Mouse (Mus musculus): ENCODE results near the gene Shox2. TPM values are rescaled to one million over a fixed set of nuclear protein-coding genes. Genes with fewer than 3 reads are reported as not detected.

Gene Shox2
- total and polyA plus RNA-seq, 3 experiments, result 0.68 to 2.0 (median 0.76) TPM

DNA sequence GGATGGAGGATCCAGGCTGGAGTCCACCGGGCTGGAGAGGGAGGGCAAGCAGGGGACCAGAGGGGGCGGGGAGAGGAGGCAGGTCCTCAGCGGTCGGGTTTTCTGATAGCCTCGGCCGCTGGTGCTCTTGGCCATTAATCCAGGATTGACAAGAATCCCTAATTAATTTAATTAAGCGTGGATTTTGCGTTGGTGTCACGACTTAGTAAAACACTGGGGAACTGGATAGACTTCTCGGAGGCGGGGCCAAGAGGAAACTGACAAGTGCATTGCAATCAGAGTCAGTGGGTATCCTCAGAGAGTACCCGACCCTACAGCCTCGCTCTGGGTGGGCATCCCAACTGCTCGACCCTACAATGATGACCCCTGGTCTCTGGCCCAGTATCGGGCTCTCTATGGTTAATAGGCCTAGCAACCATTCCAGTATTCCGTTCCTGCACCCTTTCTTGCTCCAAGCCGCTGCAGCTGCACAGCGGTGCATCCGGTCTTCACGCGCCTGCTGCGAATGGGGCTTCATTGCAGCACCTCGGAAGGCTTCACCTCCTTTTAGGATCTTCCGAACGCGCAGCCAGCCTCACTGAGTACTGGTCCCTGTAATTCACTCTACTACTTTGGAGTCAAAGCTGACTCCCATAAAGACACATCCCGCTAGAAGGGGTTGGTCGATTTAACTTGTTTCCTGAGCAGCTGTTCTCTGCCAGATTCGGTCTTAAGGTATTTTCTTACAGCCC is 775 bp upstream of the Shox2 start:
- Histone ChIP-seq H3K27ac (no peak overlapping the region), H3K79me2 (replicated peaks; ENCODE audit: control insufficient read depth, insufficient read depth, low read length) (no peaks in the 10 kb centered on the region), H3K9ac (ENCODE audit: low read depth, low read length) (no peak overlapping the region), H3K36me3 (ENCODE audit: control insufficient read depth, insufficient read depth, low read length) (no peaks in the 10 kb centered on the region), H3K27me3 (ENCODE audit: control insufficient read depth, insufficient read depth, low read length) (peaks cover 23% of the 10 kb centered on the region), H3K4me1 (ENCODE audit: control insufficient read depth, insufficient read depth, low read length) (peaks cover 2% of the 10 kb centered on the region), H3K4me3 (peak overlapping the region; percentile 28; the same call in 1 of the 2 replicates)
- intact Hi-C loops (cut with DNase I), result loop anchor here (10.0 kb wide), 2 partner anchors 452 to 1458 kb away; partner anchors contain the start of genes Gfm1 and Tiparp
- WGBS, result 2% methylated on average over 29 of the region's 29 CpGs
- peak; percentile 64 to 67 for DNase-seq
- no peak for TF ChIP-seq POLR2A (IDR thresholded peaks at IDR 0.05; ENCODE audit: insufficient read depth, low read depth, low read length)
- TF ChIP-seq EP300 (IDR thresholded peaks at IDR 0.05; ENCODE audit: insufficient read depth, low read depth, low read length), result no peak
- TF ChIP-seq CTCF (IDR thresholded peaks at IDR 0.05), result no peak

DNA sequence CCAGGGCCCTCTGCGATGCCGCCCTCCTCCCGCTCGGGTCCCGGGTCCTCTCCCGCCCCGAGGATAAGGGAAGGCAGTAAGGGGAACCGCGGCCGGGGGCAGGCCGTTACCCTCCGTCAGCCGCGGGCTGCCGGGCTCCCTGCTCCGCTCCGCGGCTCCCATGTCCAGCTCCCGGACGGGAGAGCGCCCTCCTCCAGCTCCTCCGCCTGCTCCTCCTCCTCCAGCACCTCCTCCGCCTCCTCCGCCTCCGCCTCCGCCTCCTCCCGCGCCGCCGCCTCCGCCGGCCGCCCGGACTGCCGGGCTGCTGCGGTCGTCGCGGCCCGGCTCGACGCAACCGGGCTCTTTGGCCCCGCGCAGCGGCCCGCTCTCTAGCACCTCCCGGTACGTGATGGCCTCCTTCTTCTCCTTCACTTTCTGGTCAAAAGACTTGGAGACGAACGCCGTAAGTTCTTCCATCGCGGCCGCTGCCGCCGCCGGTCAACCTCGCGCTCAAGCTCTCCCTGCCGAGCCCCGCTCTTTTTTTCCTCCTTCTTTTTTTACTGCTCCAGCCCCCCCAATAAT is 390 bp downstream of the Shox2 start, which contains the start of gene Rsrc1:
TSS of gene Rsrc1 (plus strand) at position 290 of the 561 bp plus-strand sequence.
- no peak within 1 kb of the TSS for H3K27ac ChIP-seq
- peak within 1 kb of the TSS; percentile 47 for H3K9ac ChIP-seq (ENCODE audit: low read depth, low read length)
- no peak for TF ChIP-seq POLR2A (IDR thresholded peaks at IDR 0.05; ENCODE audit: insufficient read depth, low read depth, low read length)
- no peak for TF ChIP-seq EP300 (IDR thresholded peaks at IDR 0.05; ENCODE audit: insufficient read depth, low read depth, low read length)
- no peak for TF ChIP-seq CTCF (IDR thresholded peaks at IDR 0.05)
- peaks cover 25% of the 10 kb centered on the region for H3K27me3 ChIP-seq (ENCODE audit: control insufficient read depth, insufficient read depth, low read length)
- peak within 1 kb of the TSS; percentile 29 for H3K4me3 ChIP-seq
- peaks cover 2% of the 10 kb centered on the region for H3K4me1 ChIP-seq (ENCODE audit: control insufficient read depth, insufficient read depth, low read length)
- H3K79me2 ChIP-seq (replicated peaks; ENCODE audit: control insufficient read depth, insufficient read depth, low read length), result no peaks in the 10 kb centered on the region
- peak; percentile 79 to 81 for DNase-seq
- WGBS, result 1% methylated on average over 61 of the region's 62 CpGs
- intact Hi-C loops (cut with DNase I), result loop anchor here (10.0 kb wide), 2 partner anchors 454 to 1456 kb away; partner anchors contain the start of genes Gfm1 and Tiparp
- no peaks in the 10 kb centered on the region for H3K36me3 ChIP-seq (ENCODE audit: control insufficient read depth, insufficient read depth, low read length)

DNA sequence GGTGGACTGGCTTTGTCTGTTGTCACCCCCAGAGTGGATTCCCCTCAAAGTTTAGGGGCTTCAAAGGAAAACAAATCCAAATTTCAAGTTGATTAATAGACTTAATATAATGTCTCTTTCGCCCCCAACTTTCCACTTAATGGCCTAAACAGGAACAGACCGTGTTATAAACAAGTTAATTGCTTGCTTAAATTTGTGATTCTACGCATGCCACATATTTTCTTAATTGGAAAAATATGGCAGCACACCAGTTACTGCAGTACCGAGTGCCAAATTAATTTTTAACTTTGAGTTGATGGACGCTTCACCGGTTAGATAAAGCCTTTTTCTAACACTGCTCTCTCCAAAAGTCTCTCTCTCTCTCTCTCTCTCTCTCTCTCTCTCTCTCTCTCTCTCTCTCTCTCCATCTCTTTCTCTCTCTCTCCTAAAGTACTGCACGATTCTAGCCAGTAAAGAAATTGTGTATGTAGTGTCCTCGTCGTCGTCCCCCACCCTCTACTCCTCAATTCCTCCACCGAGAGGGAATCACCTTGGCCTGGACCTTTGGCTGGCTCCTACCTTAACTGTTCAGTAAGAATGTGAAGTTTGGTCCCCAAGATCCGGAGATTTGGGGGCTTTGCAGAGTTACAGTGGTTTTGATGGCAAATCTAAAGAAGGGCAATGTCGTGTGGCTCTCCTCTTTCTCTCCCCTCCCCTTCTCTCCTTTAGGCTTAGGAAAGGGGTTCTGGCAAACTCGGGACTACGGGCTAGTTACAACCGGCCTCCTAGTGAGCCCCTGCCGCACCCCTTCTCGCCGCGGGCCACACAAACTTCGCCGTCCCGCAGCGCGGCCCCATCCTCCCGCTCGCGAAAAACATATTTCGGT is 1.2 kb downstream of the Shox2 start:
- no peak for DNase-seq
- no peaks in the 10 kb centered on the region for H3K36me3 ChIP-seq (ENCODE audit: control insufficient read depth, insufficient read depth, low read length)
- H3K27ac ChIP-seq, result no peak overlapping the region
- no peaks in the 10 kb centered on the region for H3K79me2 ChIP-seq (replicated peaks; ENCODE audit: control insufficient read depth, insufficient read depth, low read length)
- H3K9ac ChIP-seq (ENCODE audit: low read depth, low read length), result no peak overlapping the region
- intact Hi-C loops (cut with DNase I), result loop anchor here (10.0 kb wide), 2 partner anchors 454 to 1456 kb away; partner anchors contain the start of genes Gfm1 and Tiparp
- peaks cover 2% of the 10 kb centered on the region for H3K4me1 ChIP-seq (ENCODE audit: control insufficient read depth, insufficient read depth, low read length)
- peaks cover 25% of the 10 kb centered on the region for H3K27me3 ChIP-seq (ENCODE audit: control insufficient read depth, insufficient read depth, low read length)
- H3K4me3 ChIP-seq, result peak overlapping the region; percentile 29; the same call in 1 of the 2 replicates
- TF ChIP-seq CTCF (IDR thresholded peaks at IDR 0.05) (no peak), EP300 (IDR thresholded peaks at IDR 0.05; ENCODE audit: insufficient read depth, low read depth, low read length) (no peak), POLR2A (IDR thresholded peaks at IDR 0.05; ENCODE audit: insufficient read depth, low read depth, low read length) (no peak)
- WGBS, result 9% methylated on average over 29 of the region's 29 CpGs

DNA sequence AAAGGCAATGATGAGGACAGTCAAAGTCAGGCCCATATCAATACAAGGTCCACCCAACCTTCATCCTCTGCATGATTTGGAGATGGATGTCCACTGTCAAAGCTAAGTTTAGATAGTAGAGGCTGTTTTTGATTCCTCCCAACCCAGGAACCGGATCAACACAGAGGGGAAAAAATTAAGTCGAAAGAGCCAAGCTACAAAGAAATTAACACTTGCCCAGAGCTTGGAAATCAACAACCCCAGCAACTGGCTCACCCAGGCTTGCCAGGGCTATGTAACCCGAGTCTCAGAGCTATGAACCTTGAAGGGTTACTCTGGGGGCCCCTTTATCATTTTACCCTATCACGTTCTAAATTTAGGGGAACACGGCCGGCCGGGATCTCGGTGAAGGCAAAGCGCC is 2.1 kb downstream of the Shox2 start:
- TF ChIP-seq POLR2A (IDR thresholded peaks at IDR 0.05; ENCODE audit: insufficient read depth, low read depth, low read length) (no peak), CTCF (IDR thresholded peaks at IDR 0.05) (no peak), EP300 (IDR thresholded peaks at IDR 0.05; ENCODE audit: insufficient read depth, low read depth, low read length) (no peak)
- H3K27ac ChIP-seq, result no peak overlapping the region
- H3K27me3 ChIP-seq (ENCODE audit: control insufficient read depth, insufficient read depth, low read length), result peaks cover 27% of the 10 kb centered on the region
- no peak overlapping the region for H3K4me3 ChIP-seq
- no peaks in the 10 kb centered on the region for H3K36me3 ChIP-seq (ENCODE audit: control insufficient read depth, insufficient read depth, low read length)
- intact Hi-C loops (cut with DNase I), result no loop called here
- no peaks in the 10 kb centered on the region for H3K79me2 ChIP-seq (replicated peaks; ENCODE audit: control insufficient read depth, insufficient read depth, low read length)
- DNase-seq, result peak in 1 of 2 experiments; percentile 20
- 16% methylated on average over 9 of the region's 9 CpGs for WGBS
- no peak overlapping the region for H3K9ac ChIP-seq (ENCODE audit: low read depth, low read length)
- peaks cover 2% of the 10 kb centered on the region for H3K4me1 ChIP-seq (ENCODE audit: control insufficient read depth, insufficient read depth, low read length)

DNA sequence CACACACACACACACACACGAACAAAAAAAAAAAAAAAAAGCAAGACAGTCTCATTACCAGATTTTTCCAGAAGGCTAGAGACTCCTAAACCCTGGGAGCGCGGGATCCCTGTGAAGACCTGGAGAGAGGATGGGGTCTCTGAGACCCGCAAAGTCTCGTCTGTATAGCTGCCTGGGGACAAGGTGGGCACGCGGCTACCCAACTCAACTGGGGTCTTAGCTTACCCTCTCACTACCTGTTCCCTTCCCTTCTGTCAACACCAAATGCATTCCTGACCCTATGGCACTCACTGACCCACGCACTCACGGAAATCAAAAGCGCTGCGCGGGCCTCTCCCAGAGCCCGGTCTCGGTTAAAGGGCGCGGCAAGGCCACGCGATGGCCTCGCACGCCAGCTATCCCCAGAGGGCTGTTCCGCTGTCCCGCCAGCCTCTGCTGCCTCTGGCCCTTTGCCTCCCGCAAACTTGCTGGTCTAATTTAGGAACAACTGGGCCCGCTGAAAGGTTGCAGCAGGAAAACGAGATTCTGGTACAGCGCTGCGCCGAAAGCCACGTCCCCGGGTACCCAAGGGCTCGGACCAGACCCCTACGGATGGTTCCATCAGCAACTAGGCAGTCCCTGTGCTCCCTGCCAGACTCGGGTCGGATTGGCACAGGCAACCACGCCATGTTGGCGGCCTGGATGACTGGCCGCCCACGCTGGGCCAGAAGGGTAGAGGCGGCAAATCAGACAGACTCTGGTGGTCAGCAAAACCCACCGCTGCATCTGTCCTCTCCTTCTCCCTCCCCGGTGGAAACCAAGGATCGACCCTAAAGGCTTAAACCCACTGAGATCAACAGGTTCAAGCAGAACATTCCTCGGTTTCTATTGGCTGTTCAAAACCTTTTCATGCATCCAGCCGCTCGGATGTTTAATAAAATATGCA is 2.9 kb downstream of the Shox2 start:
- H3K27ac ChIP-seq, result no peak overlapping the region
- intact Hi-C loops (cut with DNase I), result no loop called here
- H3K27me3 ChIP-seq (ENCODE audit: control insufficient read depth, insufficient read depth, low read length), result peaks cover 28% of the 10 kb centered on the region
- H3K9ac ChIP-seq (ENCODE audit: low read depth, low read length), result no peak overlapping the region
- DNase-seq, result peak; percentile 45 to 52
- no peaks in the 10 kb centered on the region for H3K36me3 ChIP-seq (ENCODE audit: control insufficient read depth, insufficient read depth, low read length)
- 6% methylated on average over 45 of the region's 45 CpGs for WGBS
- TF ChIP-seq EP300 (IDR thresholded peaks at IDR 0.05; ENCODE audit: insufficient read depth, low read depth, low read length), result no peak
- no peak for TF ChIP-seq POLR2A (IDR thresholded peaks at IDR 0.05; ENCODE audit: insufficient read depth, low read depth, low read length)
- no peak for TF ChIP-seq CTCF (IDR thresholded peaks at IDR 0.05)
- H3K79me2 ChIP-seq (replicated peaks; ENCODE audit: control insufficient read depth, insufficient read depth, low read length), result no peaks in the 10 kb centered on the region
- peaks cover 2% of the 10 kb centered on the region for H3K4me1 ChIP-seq (ENCODE audit: control insufficient read depth, insufficient read depth, low read length)
- H3K4me3 ChIP-seq, result 0 out of 2 replicates have a peak overlapping the region, but pooled peaks have one; percentile 20
